Mouse (Mus musculus): ENCODE results near the gene Apold1.

Apold1 gene

DNA sequence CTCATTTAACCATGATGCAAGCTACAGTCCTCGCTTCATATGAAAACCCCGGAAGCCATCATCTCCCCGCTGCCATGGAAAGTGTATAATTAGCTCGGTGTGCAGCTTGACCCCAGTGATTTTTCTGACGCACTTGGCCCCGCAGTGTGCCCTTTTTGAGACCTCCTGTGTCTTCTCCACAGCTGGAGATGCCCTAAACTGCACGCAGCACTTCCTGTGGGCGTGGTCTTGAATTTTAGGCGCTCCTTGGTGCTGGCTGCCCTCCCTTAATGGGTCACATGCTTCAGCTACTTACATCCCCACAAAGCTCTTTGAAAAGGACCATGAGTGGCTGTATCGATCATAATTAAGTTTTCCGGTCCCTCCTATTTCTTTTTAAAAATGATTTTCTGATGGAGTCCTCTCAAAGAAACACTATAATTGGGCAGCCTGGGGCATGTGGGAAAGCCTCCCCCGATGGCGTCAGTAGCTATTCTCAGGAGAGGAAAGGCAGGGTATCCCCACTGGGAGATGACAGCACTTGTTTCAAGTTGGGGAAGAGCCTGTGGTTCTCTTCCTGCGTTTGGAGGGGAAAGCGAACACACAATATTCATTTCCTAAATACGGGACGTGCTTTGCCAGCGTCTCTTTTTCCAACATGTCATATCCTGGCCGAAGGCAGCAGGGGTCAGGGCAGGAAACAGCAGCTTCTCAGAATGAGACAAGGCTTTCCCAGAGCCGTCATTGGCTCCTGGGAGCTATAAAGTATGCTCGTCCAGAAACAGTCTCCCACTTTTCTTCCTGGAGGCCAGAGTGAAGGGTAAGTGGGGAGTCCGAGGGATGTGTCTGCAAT lies at the start of gene Apold1:
TSS of gene Apold1 (plus strand) at position 488 of the 832 bp plus-strand sequence.
- peak; percentile 68 for DNase-seq (ENCODE audit: low spot score)

DNA sequence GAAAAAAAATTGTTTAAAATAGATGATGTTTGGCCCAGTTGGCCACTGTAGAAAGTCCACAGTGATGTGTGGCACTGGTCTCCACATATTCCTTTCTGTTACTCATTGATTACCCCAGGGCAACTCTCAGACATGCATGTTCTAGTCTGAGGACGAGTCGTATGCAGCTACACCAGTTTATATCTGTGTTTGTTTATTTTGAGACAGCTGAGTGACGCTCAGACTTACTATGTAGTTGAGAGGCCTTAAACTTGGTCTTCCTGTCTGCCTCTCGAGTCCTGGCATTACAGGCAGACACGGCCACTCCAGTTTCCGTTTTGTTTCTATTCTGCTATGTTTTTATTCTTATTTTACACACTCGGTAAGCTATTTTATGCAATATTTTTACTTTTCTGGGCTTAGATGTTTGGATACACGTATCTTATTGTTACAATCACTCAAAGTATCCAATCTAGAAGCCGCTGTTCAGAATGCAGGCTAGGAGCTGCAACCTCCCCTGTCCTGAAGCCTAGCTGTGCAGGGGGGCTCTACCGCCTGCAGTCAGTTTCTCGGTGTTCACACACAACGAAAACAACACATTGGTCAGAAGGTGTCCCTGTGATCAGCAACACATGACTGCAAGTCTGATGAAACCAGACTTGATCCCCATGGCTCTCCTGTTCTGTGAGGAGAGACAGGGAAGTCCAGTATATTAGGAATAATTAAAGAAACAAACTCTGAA lies 48.9 kb upstream of the Apold1 start:
- no peak for DNase-seq (ENCODE audit: low spot score)

DNA sequence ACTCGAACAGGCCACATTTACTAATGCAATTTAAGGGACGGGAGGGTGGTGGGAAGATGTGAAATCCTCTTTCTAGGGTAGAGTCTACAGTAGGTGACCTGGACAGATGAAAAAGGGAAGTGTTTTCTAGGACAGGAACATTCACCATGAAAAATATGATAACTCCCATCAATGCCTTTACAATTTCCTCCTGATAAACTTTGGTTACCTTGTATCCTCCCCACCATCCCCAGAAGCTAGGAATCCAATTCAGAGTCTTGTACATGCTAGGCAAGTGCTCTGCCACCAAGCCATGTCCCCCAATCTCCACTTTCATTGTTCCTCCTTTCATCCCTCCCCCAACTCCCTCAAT lies 48.3 kb upstream of the Apold1 start:
- no peak for DNase-seq (ENCODE audit: low spot score)

DNA sequence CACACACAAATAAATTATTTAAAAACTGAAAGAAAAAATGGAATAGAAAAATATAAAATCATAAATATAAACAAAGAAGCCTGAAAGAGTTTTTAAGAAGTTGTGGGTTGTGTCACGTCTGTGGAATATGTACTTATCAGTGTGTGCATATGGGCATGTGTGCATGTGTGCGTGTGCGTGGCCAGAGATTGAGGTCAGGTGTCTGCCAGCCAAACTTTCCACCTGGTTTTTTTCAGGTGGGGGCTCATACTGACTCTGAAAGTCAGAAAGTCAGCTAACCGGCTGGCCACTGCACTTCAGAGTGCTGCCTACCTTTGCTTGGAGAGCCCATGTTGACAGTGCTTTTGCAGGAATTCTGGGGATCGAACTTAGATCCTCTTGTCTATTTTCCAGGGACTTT lies 47.2 kb upstream of the Apold1 start:
- no peak for DNase-seq (ENCODE audit: low spot score)

DNA sequence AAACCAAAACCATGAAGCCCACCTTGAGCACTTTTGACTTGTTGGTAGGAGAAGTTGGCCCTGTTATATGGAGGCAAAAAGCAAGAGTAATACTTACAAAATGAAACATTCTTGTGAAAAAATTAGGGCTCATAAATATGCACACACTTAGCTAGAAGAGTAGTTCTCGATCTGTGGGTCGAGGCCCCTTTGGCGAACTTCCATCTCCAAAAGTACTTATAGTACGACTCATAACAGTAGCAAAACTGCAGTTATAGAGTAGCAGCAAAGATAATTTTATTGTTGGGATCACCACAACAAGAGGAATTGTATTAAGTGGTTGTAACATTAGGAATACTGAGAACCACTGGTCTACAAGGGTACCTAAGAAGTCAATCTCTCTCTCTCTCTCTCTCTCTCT lies 41.7 kb upstream of the Apold1 start:
- no peak for DNase-seq (ENCODE audit: low spot score)

DNA sequence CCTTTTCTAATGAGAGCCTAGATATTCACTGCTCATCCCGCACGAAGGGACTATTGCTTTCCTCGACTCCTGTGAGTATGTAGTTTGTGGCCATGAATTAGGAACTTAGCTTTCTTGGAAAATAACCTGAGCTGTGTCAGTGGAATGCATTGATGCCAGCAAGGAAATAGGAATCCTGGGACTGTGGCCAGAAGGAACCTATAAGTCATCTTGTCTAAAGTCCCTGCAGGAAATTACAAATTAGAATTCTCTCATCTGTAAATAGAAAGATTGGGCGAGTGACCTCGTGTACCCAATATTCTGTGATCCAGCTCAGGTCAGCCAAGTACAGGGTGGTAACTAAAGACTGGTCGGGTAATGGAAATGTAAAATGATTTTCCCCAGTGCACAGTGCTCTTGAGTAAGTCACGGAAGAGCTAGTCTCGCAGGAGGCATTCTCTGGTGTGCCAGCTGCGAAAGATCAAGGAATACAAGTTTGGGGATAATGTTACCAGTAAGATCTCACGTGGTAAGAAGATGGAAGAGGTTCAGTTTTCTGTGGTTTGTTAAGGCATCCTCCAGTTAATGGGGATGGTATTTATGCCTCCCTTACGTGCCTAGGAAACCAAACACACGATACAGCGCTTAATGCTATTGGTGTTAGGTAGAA lies 37.6 kb upstream of the Apold1 start:
- no peak for DNase-seq (ENCODE audit: low spot score)

DNA sequence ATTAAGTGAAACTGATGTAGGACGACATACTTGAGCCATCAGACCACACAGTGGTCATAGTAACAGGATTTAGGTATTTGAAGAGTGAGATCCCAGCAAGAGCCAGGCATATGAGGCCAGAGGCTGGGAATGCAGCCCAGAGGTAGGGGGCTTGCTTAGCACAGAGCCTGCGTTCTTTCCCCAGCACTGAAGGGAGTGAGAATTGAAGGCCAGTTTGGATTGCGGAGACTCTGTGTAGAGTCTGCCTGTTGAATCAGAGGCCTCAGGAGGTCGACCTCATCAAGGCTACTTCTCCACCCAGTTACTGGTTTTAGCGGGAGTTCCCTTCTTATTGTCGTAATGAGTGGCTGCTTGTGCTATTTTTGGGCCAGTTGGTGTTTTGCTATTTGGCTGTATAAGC lies 35.5 kb upstream of the Apold1 start:
- no peak for DNase-seq (ENCODE audit: low spot score)

DNA sequence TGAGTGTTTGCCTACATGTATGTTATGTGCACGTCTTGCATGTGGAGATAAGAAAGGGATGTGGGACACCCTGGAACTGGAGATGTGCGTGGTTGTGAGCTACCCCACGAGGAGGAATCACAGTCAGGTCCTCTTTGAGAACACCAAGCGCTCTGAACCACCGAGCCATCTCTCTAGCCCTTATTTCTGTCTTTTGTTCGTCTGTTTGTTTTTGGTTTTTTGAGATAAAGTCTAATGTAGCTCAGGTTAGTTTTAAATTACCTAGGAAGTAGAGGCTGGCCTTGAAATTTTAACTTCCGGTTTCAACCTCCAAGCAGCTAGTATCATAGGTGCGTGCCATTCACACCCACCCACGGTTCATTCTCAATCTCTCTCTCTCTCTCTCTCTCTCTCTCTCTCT lies 34.7 kb upstream of the Apold1 start:
- DNase-seq (ENCODE audit: low spot score): no peak

DNA sequence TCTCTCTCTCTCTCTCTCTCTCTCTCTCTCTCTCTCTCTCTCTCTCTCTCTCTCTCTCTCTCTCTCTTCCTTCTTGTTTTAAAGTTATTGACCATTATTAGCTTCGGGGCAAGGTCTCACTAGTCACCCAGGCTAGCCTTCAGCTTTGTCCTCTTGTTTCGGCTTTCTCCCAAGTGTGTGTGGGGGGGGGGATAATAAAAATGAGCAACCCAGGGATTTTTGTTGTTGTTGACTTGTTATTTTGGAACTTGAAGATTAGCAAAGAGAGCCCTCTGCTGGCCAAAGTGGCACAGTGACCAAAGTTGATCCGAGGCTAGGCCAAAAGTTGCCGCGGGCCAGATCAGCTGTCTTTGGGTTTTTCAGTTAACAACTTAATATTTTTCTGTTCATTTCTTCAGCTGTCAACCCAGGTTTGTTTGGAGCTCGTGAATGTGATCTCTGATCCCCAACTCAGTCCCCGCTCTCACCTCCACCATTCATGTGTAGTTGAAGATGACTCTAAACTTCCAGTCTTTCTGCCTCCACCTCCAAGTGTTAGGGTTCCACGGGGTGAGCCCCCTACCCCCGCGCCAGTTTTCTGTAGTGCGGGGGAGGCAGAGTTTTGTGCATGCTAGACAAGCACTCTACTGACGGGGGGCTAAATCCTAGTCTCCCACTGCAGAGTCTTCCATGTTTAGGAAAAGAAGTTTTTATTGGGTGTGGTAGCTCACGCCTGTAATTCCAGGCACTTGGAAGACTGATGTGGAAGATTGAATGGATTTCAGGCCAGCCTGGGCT lies 34.0 kb upstream of the Apold1 start:
- DNase-seq (ENCODE audit: low spot score): peak; percentile 69

DNA sequence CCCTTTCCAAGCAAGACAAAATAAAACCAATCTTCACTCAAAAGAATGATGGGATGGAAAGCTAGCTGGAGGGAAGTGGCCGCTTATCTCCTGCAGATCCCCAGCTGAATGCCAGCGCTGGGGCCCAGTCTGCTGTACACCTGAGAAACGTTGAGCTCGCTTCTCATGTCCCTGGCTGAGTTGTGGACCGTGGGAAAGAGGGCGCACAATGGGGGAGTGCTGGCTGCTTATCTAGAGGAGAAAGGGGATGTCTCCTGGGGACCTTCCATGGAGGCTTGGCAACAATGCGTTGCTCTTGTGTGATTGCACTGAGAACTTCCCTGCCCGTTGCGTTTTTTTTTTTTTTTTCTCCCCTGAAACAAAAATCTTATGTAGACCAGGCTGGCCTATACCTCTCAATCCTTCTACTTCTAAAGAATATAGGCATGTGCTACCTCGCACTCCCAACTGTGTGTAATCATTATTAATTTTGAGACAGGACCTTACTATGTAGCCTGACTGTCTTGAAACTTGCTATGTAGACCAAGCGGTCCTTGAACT lies 32.9 kb upstream of the Apold1 start:
- no peak for DNase-seq (ENCODE audit: low spot score)

DNA sequence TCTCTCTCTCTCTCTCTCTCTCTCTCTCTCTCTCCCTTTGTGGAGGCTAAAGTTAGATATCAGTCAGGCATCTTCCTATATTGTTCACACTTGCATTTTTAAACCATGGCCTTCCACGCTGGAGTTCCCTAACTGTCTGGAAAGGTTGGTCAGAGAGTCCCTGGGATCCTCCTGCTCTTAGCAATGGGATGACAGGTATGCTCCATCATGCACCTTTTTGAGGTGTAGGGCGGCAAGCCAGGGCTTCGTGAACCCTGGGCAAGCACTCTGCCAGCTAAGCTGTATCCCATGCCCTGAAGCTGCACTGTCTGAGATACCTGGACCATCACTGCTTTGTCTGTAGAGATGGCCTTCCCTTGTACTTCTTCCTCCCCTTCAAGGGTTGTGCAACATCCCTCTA lies 32.3 kb upstream of the Apold1 start:
- no peak for DNase-seq (ENCODE audit: low spot score)

DNA sequence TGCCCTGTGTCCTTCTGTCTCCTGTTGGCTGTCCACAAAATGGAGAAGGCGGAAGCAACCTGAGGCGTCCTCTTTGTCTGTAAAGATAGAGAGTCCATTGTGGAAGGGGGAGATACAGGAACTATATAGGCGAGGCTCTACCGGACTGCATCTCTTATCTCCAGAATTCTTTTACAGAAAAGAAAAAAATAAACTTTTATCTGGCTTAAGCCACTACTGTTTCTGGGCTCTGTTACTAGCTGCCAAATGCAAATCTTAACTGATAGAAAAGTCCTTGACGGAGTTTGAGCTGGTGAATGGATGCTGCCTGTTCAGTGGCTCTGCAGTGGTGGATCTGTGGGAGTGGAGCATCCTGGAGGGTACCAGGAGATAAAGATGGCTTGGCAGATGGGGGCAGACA lies 30.2 kb upstream of the Apold1 start:
- no peak for DNase-seq (ENCODE audit: low spot score)

DNA sequence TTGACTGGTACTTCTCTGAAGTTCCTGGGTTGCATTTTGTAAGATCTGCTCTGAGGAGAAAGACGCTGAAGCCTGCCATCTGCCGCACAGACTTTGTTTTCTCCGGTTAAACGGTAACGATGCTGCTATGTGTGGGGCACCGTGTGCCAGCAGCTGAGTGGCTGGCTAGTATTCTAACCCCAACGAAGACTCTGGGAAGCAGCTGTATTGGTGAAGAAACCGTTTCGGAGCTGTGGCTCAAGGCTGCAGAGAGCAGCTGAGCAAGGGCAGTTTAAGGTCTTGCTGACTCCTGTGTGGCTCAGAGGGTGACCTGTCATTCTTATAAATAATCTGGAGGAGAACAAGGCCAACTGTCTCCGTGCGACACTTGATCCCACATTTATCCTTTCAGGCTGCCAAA lies 27.5 kb upstream of the Apold1 start:
- DNase-seq (ENCODE audit: low spot score): no peak

DNA sequence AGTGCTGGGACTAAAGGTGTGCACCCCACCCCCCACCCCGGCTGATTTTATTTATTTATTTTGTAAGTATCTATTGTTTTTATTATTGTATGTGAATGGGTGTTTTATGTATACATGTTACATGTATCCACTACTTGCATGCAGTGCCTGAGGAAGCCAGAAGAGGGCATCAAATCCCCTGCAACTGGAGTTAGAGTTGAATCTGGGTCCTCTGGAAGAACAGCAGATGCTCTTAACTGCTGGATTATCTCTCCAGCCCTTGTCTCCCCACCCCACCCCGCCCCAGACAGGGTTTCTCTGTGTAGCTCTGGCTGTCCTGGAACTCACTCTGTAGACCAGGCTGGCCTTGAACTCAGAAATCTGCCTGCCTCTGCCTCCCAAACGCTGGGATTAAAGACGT lies 25.1 kb upstream of the Apold1 start:
- no peak for DNase-seq (ENCODE audit: low spot score)

DNA sequence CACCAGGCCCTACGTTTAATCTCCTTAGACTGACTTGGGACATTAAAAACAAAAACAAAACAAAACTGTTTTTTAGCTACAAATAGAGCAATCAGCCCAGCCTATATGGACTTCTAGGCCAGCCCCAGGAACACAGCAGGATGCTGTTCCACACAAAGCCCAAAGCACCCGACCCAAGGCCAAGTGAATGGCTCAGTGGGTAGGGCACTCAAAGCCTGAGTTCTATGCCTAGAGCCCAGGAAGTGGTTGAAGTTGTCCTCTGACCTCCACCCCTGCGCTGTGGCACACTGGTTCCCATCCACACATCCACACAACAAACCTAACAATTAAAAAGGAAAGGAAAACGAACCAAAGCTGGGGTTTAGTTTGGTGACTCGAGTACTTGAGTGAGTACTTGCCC lies 20.2 kb upstream of the Apold1 start:
- no peak for DNase-seq (ENCODE audit: low spot score)

DNA sequence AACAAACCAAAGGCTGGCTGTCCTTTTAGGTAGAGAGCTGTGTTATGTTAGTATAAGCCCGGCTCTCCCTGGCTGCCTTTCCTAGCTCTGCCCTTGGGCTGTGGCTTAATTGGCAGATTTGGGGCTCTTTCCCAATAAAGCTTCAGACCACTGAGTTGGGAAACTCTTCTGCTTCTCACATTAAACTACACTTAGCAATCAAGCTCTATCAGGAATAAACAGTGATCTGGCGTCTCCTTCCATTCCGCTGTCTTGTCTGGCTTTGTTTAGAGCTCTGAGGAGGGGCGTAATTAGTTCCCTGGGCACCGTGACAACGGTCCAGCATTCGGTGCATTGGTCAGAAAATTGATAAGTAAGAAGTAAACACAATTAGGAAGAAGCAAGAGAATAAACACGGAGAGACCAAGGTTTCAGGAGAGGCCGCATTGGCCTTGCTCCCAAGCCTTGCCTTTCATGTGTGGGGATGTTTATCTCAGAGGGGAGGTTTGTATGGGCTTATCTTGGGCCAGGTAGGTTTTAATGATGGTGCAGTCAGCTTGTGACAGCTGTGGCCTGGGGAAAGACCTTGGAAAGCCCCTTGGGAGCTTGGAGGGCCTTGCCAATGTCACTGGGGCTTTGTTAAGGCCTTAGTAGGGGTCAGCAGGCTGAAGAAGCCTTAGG lies 19.5 kb upstream of the Apold1 start:
- DNase-seq (ENCODE audit: low spot score): no peak

DNA sequence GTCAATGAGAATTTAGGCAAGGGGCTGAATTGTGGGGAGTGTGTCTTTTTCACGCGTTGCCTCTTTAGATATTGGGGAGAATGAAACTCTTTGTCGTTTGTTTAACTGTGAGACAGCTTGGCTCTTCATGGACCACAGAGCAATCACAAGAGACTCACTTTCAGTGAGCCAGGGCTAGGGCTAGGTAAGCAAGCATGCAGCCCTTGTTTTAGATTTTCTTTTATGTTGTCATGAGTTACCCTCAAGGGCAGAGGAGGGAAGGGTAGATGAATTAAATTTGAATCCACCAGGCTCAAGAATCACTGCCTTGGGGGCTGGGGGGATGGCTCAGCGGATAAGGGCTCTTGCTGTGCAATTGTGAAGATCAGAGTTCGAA lies 19.0 kb upstream of the Apold1 start:
- peak; percentile 55 for DNase-seq (ENCODE audit: low spot score)

DNA sequence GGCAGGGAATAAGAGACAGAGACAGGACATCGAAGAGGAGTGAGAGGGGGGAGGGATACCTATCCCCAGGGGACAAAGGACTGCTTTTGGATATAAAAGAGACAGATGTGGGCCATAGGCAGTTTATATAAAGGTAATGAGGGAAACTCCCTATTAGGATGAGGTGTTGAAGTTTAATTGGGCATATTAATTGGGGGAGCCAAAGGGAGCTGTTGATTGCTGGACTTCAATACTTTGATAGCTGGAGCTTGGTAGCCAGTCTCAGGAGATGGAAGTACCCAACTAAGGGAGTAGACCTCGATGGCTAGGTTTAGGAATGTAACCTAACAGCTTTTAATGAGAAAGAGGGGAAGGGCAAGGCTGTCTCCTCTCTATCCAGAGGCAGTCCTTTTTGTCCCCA lies 17.6 kb upstream of the Apold1 start:
- DNase-seq (ENCODE audit: low spot score): no peak

DNA sequence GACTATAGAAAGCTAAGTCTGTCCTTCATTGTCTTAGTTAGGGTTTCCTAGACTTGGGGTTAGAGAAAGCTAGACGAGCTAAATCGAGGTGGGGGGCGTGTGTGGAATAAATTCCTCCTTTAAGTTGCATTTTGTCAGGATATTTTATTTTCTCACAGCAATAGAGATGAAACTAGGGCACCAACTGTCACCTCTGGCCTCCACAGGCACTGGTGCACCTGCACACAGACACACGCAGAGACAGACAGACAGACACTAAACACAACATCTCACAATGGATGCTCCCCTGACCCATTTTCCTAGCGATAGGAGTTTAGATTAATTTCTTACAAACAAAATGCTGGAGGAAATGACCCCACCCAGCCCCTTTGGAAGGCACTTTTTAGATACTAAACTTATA lies 14.8 kb upstream of the Apold1 start:
- DNase-seq (ENCODE audit: low spot score): no peak

DNA sequence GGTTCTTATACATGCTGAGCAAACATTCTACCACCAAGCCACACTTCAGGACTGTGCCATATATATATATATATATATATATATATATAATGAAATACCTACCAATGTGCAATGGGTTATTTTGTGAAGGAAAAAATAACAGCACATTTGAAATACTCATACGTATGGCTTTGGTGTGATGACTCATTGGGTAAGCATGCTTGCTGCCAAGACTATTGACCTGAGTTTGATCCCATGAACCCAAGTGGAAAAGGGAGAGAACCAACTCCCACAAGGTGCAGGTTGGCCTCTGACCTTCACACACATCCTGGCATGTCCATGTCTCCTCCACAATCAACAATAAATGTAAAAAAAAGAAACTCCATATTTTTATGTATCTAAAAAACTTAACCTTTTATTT lies 13.2 kb upstream of the Apold1 start:
- DNase-seq (ENCODE audit: low spot score): no peak

DNA sequence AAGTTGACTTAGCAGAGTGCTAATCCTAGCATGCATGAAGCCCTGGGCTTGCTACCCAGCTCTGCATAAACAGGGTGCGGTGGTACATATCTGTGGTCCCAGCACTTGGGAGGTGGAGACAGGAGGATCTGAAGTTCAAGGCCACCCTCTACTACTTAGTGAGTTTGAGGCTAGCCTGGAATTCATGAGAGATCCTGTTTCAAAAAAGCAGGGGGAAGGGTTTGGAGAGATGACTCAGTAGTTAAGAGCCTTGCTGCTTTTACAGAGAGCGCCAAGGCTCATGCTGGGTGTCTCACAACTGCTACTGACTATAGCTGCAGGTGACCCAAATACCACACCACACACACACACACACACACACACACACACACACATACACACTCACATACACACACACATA lies 12.0 kb upstream of the Apold1 start:
- DNase-seq (ENCODE audit: low spot score): no peak

DNA sequence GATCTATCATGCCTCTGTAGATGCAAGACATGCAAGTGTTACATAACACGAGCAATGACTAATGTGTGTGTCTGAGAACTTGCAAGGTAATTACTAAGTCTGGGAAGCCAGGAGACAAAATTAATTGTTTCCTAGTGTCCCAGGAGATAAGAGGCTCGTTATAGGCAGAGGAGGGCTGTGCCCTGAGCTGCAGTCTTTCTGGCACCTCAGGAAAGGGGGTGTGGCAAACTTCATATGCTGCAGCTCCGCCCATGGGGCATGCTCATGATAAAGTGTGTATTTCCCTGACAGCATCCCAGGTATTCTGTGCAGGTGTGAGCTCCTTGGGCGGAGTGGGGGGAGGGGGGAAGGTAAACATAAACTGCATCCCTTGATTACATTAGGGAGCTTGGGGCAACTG lies 9.4 kb upstream of the Apold1 start:
- DNase-seq (ENCODE audit: low spot score): no peak
